Mouse (Mus musculus) frontal cortex, postnatal 36 days (tissue): ENCODE data around the gene Gm37240.

Source experiments
- DNase-seq, 2 experiments: peaks; one replicate each; pipeline ENCODE4 v3.0.0; 2022; ENCODE audit warnings: low spot score in 2 of 2

The Gm37240 gene

DNA sequence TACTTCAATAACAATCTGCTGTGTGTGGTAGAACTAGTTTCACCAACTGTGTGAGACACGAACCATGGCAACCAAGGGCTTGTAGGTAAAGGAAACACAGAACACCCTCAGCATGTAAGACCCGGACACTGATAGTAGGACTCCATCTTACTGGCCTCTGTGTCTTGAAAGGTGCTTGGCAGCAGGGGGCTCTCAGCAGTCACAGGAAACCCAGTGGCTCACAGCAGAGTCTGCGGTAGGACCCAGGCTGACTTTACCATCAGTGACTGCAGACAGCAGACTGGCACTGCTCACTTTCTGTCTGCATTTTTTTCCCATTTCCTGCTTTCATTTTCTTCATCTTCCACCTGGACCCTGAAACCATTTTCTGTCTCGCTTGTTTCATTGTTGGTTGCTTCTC is 1176.6 kb downstream of the Gm37240 start:
- no peak for DNase-seq

DNA sequence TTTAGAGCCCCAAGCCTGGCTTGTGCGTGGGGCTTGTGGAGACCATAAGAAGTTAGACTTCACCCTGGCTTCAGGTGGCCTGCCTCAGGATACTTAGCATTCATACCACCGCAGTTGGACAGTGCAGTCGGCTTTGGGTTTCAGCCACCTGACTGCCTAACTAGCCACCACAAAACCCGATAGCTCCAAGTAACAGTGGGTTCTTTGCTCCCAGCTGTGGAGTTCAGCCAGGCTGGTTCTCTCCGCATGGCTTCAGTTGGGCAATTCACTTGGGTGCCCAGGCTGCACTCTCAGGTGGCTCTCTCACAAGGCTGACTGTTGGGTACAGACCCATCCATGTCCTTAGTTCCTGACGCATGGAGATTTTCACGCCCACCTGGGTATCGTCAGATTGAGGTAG is 1177.4 kb downstream of the Gm37240 start:
- DNase-seq = no peak

DNA sequence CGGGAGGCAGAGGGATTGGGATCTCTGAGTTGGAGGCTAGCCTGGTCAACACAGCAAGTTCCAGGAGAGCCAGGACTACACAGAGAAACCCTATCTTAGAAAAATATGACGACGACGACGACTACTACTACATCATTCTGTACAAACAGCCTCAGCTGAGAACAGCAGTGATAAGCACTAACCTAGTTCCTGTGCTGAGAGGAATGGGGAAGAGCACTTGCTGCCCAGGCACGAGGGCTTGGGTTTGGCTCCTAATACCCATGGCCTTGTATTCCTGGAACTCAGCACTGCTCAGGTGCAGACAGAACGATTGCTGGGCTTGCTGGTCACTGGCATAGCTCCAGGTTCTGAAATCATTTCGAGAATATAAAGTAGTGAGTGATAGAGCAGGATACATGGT is 1178.2 kb downstream of the Gm37240 start:
- DNase-seq = no peak

DNA sequence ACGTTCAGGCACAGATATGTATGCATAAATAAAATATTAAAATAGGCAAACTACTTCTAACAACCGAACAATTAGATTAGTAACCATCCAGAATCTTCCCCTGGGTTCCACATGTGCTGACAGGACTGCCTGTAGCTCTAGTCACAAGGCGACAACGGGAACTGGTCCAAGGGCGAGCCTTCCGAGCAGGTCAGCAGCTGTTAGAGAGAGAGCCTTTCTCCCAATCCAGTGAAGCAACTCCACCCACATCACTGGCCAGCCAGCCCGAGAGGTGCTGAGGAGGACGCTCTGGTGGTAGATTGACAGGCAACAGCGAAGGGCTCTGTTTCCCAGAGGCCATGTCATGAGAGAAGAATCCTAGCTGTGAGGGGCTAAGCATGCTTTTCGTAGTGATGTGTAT is 1178.8 kb downstream of the Gm37240 start:
- DNase-seq = no peak

DNA sequence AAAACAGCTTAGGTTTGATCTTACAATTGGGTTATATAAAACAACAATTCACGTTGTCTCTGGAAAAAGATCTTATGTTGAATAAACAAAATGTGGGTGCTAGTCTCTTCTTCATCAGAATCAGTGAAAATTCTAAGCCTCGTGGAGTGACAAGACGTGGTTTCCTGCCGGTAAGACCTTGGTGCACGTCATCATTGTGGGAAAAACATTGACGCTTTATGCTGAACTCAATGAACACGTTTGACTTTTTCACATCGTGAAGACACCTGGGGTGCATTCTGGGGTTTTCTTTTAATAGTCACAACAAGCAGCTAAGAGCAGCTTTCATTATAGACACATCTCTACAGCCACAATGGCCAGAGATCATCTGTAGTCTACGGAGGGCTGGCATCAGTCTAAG is 1182.1 kb downstream of the Gm37240 start:
- DNase-seq = no peak

DNA sequence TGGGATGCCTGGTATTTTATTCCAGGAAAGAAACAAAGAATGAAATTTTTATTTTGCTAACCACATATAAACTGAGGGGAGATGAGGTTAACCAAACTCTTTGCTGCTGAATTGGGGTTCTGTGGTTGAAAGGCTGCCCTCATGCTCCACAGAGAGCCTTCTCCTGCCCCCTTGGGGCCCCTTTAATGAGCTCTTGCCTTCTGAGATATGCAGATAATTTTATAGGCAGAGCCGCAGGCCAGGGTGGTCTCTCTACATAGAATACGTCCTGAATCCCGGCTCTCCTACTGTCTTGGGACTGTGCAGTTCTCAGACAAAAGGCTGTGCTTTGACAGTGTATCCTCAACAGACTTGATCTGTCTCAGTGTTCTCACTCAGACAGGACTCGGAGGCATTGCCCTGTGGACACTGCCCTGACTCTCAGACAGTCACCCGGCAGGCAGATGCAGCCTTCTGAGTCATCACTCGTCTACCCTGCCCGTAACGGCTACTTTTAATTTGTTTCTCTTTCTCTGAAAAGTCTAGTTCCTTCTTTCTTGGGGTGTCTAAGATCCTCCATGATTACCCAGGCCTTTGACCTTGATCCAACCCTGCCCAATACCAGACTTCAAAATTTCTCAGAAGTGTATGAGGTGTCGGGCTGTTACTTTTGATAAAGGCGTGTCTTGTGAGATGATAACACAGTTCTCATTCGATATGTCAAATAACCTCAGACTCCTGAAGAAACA is 1184.1 kb downstream of the Gm37240 start:
- no peak for DNase-seq

DNA sequence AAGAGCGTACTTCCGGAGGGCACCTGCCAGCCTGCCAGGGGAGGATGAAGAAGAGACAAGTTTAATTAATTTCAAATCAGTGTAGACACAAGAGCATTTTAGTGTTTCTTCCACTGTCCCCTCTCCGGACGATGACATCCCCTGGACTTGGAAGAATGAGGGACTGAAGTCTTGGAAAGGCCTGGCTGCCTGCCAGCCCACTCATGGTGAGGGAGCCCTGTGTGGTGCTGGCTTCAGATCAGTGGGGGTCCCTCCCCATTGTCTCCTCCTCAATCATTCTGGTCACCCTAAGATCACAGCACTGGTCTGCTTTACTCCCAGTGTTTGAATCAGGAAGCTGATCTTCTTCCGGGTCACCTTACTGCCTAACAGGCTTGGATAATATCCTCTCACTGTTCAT is 1185.4 kb downstream of the Gm37240 start:
- no peak for DNase-seq

DNA sequence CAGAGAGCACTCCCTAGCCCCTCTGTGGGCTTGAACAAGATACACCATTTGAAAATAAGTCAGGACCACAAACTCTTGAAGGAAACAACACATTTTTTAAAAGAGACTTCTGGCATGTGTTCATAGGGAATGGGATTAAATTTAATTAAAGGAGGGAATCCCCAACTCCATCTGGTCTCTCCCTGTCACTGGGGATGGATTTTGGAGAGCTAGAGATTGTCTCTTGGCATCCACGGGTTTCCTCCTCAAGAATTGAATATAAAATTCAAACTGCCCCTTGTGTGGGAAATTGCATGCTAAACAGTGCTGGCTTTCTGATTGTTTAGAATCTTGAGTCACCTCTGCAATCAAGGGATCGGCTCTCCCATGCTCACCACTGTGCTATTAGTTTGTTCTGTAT is 1185.8 kb downstream of the Gm37240 start:
- no peak for DNase-seq

DNA sequence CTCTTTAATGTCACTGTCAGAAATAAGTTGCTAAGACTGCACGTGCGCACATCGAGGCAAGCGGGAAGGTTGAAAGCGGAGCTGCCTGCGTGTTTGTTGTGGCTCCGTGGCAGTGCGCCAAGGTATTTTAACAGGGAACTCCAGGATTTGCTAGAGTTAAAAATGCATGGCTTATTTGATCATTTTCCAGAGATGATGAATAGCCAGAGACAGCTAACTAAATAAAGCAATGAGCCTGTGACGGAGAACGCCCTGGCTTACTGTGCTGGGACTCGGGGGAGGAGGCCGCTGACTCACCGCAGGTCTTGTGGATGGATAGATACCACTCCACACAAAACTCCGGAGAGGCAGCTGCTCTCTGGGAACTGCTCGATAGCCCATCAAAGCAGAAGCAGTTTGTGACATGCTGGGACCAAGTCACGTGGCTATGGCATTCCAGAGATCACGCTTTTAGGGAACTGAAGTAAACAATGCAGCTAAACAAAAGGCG is 1190.8 kb downstream of the Gm37240 start:
- peak; percentile 51 to 57 for DNase-seq

DNA sequence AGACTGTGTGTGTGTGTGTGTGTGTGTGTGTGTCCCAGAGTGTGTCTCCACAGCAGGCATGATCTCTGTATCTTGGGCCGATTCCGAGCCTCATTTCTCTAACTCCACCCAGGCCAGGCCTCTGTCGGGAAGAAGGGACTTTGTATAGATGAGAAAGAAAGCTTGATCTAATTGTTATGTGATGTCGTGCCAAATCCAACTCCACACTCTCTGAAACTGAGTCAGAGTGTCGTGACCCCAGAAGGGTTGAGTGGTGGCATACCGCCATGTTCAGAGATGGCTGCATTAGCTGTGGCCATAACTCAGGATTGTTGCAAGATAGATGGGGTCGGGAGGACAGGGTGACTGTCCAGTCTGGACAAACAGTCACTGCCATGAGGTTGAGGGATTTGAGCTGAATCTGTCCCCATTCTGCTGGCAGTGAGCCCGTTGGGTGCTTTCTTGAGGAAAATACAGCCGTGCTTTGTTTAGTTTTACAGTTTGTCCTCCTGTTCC is 1191.4 kb downstream of the Gm37240 start:
- DNase-seq = no peak

DNA sequence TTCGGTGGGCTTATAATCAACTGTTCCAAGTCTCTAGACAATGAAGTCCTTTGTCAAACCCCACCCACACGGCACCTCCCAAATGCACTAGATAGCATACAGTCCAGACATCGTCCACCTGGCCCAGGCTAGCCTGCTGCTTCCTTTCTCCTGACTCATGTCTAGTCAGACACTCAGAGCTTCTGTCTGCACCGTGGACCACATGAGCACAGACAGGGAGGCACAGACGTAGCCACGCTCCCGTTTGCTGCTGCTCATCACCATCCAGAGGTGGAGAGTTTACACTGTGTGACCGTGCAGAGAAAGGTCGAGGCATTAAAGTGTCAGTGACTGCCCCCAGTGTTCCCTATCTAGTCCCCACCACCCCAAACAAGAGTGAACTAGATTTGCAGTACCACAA is 1191.9 kb downstream of the Gm37240 start:
- no peak for DNase-seq

DNA sequence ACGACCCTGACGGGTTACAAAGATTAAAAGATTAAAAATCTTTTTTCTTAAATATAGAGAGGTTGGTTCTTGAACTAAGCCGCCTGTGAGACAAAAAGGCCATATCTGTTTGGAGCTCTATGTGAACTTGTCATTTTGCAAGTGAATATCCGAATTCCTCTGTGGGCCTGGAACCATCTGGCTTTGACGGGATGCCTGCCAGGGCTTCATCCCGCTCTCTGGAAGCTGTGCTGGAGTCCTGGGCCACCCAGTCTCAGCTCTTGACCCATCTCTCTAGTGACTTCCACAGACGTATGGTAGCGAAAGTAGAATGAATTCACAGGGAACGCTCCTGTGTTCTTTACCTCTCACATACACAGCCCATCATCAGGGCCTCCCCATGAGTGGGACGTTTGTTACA is 1193.4 kb downstream of the Gm37240 start:
- no peak for DNase-seq

DNA sequence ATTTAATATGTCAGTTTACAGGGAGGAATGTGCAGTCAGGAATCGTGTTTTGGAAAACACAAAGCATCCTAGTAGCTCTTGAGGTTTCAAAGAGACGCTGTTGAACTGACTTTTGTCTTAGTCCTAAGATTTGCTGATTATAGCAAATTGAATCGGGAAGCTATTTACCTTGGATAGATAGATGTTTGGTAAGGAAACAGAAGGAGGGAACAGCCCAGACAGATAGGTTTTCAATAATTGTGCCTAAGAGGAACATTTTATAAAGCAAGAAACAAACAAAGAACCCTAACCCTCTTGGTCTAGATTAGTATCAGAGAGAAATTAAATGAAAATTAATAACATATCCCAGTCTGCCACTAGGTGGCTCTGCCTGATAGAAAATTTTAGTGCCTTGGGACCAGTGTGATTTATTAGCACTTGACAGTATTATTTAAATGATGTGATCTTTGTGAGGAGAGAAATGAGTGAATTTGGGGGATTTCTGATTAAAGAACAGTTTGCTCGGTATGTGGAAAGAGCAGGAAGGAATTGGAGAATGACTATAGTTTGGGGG is 1194.6 kb downstream of the Gm37240 start:
- DNase-seq = peak in 1 of 2 experiments; percentile 35

DNA sequence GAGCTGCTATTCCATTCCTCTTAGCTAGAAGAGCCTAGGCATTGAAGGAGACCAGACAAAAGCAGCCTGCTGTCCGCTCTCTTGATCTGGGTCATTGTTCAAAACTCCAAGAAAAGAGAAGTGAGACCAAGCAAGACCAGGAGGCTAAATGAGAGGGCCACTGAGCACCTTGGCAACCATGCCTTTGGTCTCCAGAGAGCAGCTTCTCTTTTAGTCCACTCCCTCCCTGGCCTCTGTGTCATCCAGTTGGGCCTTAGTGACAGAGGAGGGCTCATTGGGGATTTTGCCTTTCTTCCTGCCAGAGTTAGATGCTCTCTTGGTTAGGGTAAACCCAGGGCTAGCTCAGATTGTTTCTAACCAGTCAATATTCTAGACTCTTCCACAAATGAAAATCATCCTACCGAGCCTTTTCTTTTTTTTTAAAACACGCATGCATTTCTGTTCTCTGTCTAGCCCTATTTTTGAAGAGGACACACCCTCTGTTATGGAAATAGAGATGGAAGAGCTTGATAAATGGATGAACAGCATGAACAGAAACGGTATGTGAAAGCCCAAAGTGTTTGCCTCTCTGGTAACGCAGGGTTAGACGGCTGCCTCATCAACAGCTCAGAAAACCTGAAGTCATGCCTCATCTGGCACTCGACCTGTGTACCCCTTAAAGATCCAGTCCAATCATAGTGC is 1197.1 kb downstream of the Gm37240 start:
- DNase-seq = no peak

DNA sequence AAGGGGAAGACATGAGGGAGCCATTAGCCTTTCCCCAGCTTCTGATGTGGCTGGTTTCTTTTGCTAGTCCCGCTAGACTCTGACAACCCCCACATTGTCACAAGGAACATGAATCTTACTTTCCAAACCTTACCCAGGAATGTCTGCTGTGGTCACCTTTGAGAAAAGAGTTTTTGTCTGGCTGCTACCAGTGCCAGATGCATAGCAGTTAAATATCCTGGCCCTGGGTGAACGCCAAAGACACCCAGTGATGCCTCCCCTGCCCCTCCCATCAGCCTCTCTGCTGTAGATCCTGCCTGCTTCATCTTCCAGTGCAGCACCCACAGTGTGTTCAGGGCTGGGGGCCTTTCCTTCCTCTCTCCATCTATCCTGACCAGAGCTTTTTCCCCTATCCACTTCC is 1197.7 kb downstream of the Gm37240 start:
- no peak for DNase-seq

DNA sequence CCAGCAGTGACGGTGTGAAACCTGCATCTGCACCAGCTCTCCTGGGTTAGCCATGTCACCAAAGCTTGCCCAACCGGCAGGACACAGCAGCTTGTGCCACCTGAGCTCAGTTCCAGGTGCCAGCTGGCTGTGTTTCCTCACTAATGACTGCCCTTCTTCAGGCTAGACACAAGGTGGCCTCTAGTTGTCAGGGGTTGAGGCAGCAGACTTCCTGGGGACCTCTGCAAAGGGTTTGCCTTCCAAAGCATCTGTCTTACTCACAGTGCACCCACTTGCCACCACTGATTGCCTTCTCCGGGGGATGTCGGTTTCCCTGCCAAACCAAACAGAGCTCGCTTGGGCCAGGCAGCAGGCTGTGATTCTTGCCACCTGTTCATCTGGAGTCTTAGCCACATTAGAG is 1199.1 kb downstream of the Gm37240 start:
- DNase-seq = peak in 1 of 2 experiments; percentile 17

DNA sequence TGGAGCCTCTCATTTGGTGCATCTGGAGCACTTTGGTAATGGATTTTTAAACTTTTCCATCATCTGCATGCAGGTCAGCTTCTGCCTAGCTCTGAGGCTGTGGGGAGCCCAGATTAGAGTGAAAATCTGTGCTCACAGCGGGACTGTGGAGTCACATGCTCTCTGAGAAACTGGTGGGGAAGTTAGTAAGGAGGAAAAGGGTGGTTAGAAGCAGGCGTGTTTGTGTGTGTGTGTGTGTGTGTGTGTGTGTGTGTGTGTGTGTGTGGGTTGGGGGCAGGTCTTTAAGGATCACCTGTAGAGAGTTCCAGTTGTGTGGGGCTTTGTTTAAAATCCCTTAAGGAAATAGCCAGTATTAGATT is 1199.9 kb downstream of the Gm37240 start:
- DNase-seq = no peak

DNA sequence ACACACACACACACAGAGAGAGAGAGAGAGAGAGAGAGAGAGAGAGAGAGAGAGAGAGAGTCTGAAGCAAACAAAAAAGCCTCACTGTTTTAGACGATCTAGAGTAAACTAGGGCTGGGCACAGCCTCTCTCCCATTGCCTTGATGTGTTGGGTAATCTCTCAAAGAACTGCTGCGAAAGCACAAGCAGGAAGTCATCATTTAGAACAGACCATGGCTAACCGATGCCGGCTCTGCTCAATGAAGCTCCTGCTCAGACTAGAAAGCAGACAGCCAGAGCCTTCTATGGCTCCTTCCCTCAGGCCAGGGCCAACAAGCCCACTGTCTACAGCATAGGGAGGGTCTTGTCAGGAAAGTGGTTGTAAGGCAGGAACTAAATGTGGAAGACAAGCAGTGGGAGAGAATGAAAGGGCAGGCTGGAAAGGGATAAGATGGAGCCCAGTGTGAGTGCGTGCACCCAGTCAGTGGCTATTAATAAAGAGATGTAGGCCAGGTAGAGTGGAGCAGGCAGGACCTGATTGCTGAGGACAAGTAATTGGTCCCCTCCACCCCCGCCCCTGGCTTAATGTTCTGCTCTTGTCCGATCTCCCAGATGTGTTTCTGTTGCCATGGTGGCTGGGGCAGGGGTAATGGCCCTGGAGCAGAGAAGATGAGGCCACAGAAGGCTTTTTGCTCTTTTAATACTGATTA is 1200.4 kb downstream of the Gm37240 start:
- DNase-seq = no peak

DNA sequence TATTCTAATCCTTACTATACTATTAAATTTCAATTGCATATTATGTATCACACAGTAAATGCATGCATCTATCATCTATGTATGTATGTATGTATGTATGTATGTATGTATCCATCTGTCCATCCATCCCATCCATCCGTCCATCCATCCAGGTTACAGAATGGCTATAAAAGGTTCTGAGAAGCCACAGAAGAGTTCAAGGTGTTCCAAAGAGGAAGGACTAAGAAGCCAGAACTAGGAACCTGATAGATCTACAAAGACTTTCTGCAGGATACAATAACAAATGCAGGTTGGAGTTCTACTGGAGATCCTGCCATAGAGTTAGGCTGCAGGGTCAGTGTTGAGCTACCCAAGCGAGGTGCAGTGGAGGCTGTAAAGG is 1201.0 kb downstream of the Gm37240 start:
- no peak for DNase-seq

DNA sequence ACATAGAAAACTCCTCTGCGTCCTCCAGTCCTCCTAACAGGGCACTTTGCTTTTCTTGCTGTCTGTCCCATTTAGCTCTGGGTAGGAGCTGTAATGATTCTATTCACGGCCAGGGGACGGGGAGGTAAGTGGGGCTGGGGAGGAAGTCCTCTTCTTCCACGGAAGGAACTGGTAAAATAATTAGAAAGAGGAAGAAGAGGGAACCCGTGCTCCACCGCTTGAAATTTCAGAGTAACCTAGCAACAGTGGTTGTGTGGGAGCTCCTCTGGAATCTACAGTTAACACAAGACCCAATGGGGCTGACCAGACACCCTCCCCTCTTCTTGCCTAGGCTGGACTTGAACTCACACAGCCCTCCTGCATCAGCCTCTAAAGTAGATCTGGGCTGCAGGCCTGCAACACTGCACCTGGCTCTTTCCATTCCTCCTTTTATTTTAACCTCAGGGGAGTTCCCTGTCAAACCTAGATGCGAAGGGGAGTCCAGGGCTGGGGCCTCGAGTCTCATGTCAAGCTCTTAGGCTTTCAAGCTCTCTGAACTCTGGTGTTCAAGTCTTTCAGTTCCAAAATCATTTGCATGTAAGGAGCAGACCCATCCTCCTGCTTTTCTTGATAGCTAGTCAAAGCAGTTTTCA is 1201.5 kb downstream of the Gm37240 start:
- DNase-seq = no peak

DNA sequence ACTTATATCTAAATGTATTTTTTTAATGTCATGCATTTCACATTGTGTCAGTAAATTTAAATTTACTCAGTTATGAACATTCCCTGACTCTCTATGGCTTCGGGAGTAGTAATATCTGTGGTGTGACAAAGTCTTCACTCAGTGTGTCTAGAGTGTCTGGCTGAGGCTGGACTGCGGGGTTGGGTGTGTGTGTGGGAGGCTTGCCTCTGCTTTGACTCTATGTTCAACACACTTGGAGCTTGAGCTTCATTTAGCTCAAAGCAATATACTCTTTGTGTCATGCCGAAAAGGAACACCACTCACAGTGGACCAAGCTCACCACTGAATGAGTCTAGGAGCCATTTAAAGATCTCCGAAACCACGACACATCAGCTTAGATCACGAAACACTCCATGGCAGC is 1203.5 kb downstream of the Gm37240 start:
- no peak for DNase-seq

DNA sequence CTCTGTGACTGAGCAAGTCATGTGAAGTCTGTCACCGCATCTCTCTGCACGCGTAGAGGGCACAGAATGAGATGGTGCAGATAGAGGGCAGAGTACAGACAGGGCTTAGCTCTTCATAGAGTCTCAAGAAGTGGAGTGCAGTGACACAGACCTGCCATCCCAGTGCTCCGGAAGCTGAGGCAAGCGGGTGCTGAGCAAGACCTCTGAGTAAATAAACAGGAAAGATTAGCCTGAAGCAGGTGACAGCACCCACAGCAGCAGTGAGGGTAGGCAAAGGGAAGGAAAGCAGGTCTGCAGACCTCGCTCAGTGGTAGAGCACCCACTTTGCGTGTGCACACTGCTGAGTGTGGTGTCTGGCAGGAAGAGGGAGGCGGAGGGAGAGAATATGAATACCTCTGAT is 1205.6 kb downstream of the Gm37240 start:
- no peak for DNase-seq
